Mouse (Mus musculus) left cerebral cortex, adult 2 months (tissue): ENCODE results near the gene Apobec2. TPM values are rescaled to one million over a fixed set of nuclear protein-coding genes. Genes with fewer than 3 reads are reported as not detected.

Source experiments
- DNase-seq, 2 experiments: peaks; one replicate each; pipeline ENCODE4 v3.0.0; 2021 to 2022; ENCODE audit warnings: low spot score in 2 of 2, mixed read lengths in 1 of 2; ENCODE audit errors: extremely low spot score in 1 of 2
- H3K27ac ChIP-seq: fragments of 200-600 bp; 2 replicates; pipeline ENCODE4 v1.8.1; 2022
- H3K4me3 ChIP-seq: fragments of 200-600 bp; 2 replicates; pipeline ENCODE4 v1.8.1; 2022
- CTCF ChIP-seq: fragments of 200-600 bp; IDR thresholded peaks from 2 replicates; pipeline ENCODE4 v1.8.1; 2022; ENCODE audit warnings: antibody characterized with exemption, mild to moderate bottlenecking, moderate library complexity
- intact Hi-C: fragments of 180-260 bp; cut with DNase I; formaldehyde crosslinking; loops from one replicate; pipeline ENCODE4 v1.15.1; 2025
- total RNA-seq, 2 experiments: library from RNA; stranded (reverse); gene quantifications; 2 replicates each; pipeline ENCODE4 v1.2.3; 2021

Gene Apobec2
- total RNA-seq, 2 experiments from 2014 or later = not detected

GRCm38 (mm10) chr17:48403848-48404247, 28.9 kb downstream of the Apobec2 start:
- H3K27ac ChIP-seq = no peak overlapping the region
- TF ChIP-seq CTCF = no peak
- no peak overlapping the region for H3K4me3 ChIP-seq
- no peak for DNase-seq
- intact Hi-C loops = no loop called here

GRCm38 (mm10) chr17:48402751-48403150, 30.0 kb downstream of the Apobec2 start:
- DNase-seq = no peak
- intact Hi-C loops = no loop called here
- no peak for TF ChIP-seq CTCF
- no peak overlapping the region for H3K4me3 ChIP-seq
- H3K27ac ChIP-seq = no peak overlapping the region

DNA sequence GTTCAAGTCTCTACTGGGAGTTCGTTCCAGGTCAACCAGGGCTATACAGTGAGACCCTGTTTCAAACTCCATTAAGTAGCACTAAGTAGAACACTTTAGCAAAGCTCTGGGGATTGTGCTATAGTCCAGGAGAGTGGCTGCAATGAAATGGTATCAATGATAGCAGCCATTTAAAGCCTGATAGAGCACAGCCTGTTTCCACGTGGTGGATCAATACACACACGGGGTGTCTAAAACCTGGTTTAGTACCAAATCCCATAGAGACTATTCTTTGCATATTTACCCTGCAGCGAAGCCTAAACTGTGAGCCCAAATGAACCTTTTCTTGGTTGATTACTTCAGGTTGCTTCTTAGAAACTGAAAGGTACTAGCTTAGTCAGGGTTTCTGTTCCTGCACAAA, 31.0 kb downstream of the Apobec2 start:
- TF ChIP-seq CTCF = no peak
- DNase-seq = no peak
- Histone ChIP-seq H3K4me3 (no peak overlapping the region), H3K27ac (no peak overlapping the region)
- intact Hi-C loops = no loop called here

DNA sequence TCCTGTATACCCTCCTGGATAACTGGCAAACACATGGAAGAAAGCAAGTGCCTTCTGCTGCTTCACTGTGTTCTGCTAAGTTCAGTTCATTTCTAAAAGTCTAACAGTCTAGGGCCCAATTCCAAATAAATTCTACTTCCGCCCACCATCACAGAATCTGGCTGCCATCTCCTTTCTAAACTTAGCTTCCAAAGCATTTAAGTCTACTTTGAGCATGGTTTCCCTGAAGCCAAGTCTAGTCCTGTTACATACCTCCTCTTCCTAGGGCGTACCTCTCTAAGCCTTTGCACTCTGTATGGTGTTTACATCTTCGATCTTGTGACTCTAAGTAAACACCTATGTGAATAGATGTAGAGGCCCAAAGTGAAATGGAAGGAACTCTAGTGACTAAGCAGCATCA, 40.1 kb downstream of the Apobec2 start:
- peak overlapping the region; percentile 76 for H3K27ac ChIP-seq
- no peak for TF ChIP-seq CTCF
- intact Hi-C loops = loop anchor here (1.0 kb wide), 1 partner anchor 66 kb away; no protein-coding TSS in a partner anchor
- peak in 1 of 2 experiments; percentile 42 for DNase-seq
- H3K4me3 ChIP-seq = no peak overlapping the region

DNA sequence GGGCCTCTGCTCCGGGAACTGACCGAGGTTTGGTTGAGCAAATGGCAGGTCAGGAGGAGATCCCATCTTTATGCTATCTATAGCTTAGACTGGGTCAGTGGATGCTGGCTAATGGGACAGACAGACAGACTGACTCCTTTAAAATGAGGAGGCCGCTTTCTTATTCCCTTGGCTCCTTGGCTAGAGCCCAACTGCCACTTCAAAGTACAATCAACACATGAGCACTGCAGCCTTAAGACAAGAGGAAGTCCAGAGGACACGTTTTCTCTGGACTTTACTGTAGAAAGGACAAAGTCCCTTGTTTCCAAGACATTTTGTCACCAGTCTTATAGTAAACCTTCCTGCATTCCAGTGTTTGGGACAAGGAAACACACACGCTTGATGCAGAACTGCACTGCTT, 41.3 kb downstream of the Apobec2 start:
- DNase-seq = no peak
- intact Hi-C loops = no loop called here
- H3K27ac ChIP-seq = peak overlapping the region; percentile 70
- H3K4me3 ChIP-seq = no peak overlapping the region
- no peak for TF ChIP-seq CTCF

- TF ChIP-seq CTCF = no peak
- Histone ChIP-seq H3K4me3 (no peak overlapping the region), H3K27ac (no peak overlapping the region)
- intact Hi-C loops = no loop called here
- DNase-seq = no peak
Observed at GRCm38 (mm10) chr17:48389442-48389841, 43.3 kb downstream of the Apobec2 start.

DNA sequence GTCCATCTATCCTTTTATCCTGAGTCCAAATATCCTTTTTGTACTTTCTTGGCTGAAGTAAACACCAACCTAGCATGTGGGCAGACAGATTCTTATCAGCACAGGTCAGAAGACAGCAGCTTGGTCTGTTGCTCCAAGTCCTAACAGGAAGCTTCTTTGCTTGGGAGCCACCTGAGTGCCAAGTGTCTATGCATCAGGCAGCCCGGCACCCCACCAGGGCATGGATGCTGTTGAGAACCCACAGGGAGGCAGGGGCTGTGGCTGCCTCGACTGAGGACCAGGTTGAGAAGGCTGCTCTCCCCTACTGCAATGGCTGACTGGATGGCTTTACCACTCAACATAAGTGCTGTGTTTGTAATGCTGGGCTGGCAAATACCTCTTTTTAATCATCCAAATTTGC, 44.1 kb downstream of the Apobec2 start:
- Histone ChIP-seq H3K4me3 (no peak overlapping the region), H3K27ac (no peak overlapping the region)
- DNase-seq = no peak
- intact Hi-C loops = no loop called here
- TF ChIP-seq CTCF = no peak

DNA sequence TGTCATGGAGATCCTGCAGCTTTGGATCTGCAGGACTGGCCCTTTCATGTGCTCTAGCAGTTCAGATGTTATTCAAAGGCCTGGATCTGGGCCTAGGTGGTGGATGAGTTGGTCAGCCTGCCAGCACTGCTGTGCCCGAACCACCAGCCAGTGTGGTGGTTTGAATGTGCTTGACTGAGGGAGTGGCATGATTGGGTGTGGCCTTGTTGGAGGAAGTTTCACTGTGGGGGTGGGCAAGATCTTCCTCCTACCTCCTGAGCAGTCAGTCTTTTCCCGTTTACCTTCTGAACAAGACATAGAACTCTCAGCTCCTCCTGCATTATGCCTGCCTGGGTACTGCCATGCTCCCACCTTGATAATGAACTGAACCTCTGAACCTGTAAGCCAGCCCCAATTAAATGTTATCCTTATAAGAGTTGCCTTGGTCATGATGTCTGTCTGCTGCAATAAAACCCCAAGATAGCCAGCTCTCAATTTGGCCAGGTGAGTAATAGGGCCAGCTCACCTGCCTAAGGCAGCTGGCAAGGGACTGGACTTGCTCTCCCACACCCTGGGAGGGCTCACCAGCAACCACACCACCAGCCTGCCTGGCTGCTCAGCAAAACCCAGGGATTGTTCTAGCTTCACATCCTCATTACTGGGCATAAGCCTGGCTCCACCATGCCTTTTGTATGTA, 46.8 kb downstream of the Apobec2 start:
- no peak overlapping the region for H3K27ac ChIP-seq
- DNase-seq = no peak
- no peak for TF ChIP-seq CTCF
- intact Hi-C loops = no loop called here
- no peak overlapping the region for H3K4me3 ChIP-seq

DNA sequence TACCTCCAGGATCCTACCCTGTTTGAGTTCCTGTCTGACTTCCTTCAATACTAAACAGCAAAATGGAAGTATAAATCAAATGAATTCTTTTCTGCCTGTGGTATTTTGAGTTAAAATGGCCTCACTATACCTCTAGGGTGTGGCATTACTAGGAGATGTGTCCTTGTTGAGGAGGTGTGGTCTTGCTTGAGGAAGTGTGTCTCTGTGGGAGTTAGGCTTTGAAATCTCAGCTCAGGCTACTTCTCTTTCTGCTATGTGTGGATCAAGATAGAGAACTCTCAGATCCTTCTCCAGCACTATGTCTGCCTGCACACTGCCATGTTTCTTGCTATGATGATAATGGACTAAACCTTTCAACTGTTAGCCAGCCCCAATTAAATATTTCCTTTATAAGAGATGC, 53.7 kb downstream of the Apobec2 start:
- intact Hi-C loops = no loop called here
- no peak overlapping the region for H3K27ac ChIP-seq
- no peak for DNase-seq
- no peak overlapping the region for H3K4me3 ChIP-seq
- no peak for TF ChIP-seq CTCF

DNA sequence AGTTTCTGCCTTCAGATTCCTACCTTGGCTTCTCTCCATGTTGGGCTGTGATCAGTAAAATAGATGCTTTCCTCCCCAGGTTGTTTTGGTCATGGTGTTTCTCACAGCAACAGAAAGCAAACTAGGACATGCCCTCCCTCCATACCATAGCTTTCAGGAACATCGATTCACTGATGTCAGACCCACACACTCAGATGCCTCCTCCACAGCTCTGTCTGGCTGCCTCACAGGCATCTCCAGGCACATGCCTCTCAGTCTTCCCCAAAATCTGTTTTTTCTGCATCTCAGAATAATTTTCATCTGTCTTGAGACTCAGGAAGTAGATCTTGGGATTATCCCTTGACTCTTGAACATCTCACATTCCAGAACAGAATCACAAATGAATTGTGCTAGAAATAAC, 56.6 kb downstream of the Apobec2 start:
- Histone ChIP-seq H3K4me3 (no peak overlapping the region), H3K27ac (peak overlapping the region; percentile 72; the same call in 1 of the 2 replicates)
- DNase-seq = no peak
- intact Hi-C loops = loop anchor here (1.0 kb wide), 1 partner anchor 50 kb away; no protein-coding TSS in a partner anchor
- no peak for TF ChIP-seq CTCF

DNA sequence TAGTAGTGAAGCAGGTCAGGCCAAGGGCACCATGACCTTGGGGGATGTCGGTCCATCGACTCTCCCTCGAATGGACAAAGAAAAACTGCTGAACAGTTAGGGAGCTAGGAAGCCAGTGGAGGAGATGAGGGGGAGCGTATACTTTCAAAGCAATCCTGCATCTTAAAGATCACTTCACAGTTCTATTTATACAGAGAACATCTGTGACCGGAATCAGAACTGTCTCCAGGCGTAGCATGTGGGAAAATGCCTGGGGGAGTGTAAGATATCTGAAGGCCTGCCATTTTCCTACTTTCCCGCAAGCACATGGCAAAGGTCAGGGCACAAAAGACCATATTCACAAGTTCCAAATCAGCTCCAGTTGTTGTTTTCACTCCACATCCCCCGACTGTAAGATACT, 59.7 kb downstream of the Apobec2 start:
- peak overlapping the region; percentile 63 for H3K27ac ChIP-seq
- no peak overlapping the region for H3K4me3 ChIP-seq
- intact Hi-C loops = loop anchor here (2.0 kb wide), 1 partner anchor 34 kb away; no protein-coding TSS in a partner anchor
- no peak for TF ChIP-seq CTCF
- DNase-seq = peak; percentile 26 to 30

GRCm38 (mm10) chr17:48371621-48372020, 61.1 kb downstream of the Apobec2 start:
- intact Hi-C loops = loop anchor here (2.0 kb wide), 1 partner anchor 35 kb away; no protein-coding TSS in a partner anchor
- Histone ChIP-seq H3K4me3 (no peak overlapping the region), H3K27ac (no peak overlapping the region)
- no peak for DNase-seq
- TF ChIP-seq CTCF = no peak

Other genes starting within 250 kb of the Apobec2 start
- not detected for gene Trem1, start 200.2 kb downstream of the Apobec2 start, total RNA-seq
- gene Trem3, start 185.2 kb downstream of the Apobec2 start, total RNA-seq = under 1 TPM; 0.36 to 0.72 TPM
- gene Treml4, start 168.6 kb downstream of the Apobec2 start, total RNA-seq = under 1 TPM in 1 of 2 experiments, not detected in 1; 0.34 TPM
- gene Treml2, start 133.4 kb downstream of the Apobec2 start, total RNA-seq = under 1 TPM; 0.18 to 0.49 TPM
- under 1 TPM in 1 of 2 experiments, not detected in 1; 0.48 TPM for gene B430306N03Rik, start 116.8 kb downstream of the Apobec2 start, total RNA-seq
- gene Trem2, start 86.5 kb downstream of the Apobec2 start, total RNA-seq = 10 to 100 TPM in 1 of 2 experiments, 1 to 10 TPM in 1; 8.3 to 11.0 TPM
- gene Treml1, start 73.0 kb downstream of the Apobec2 start, total RNA-seq = under 1 TPM; 0.42 to 0.43 TPM
- gene Nfya, start 23.0 kb downstream of the Apobec2 start, total RNA-seq = 10 to 100 TPM; 24.3 to 24.9 TPM
- 10 to 100 TPM; 10.0 to 10.4 TPM for gene Oard1, start 22.9 kb downstream of the Apobec2 start, total RNA-seq
- not detected for gene Tspo2, start 18.6 kb upstream of the Apobec2 start, total RNA-seq
- under 1 TPM in 1 of 2 experiments, not detected in 1; 0.30 TPM for gene Unc5cl, start 22.0 kb upstream of the Apobec2 start, total RNA-seq